Mouse (Mus musculus) hindbrain, embryonic 12.5 days (tissue): ENCODE results near the gene Crlf1. TPM values are rescaled to one million over a fixed set of nuclear protein-coding genes. Genes with fewer than 3 reads are reported as not detected.

Experiments used
- ATAC-seq: fragments of 200-750 bp; cut with Nextera tagmentation; 2 replicates; pipeline ENCODE4 v1.8.0; 2017; ENCODE audit warnings: moderate TSS enrichment; ENCODE audit not compliant: low FRiP score
- H3K27ac ChIP-seq: fragments of 300-500 bp; sonication (generic); 2 replicates; pipeline ENCODE4 v1.5.1; 2016; ENCODE audit warnings: mild to moderate bottlenecking
- H3K27me3 ChIP-seq: fragments of 300-500 bp; sonication (generic); 2 replicates; pipeline ENCODE4 v1.6.1; 2016; ENCODE audit warnings: mild to moderate bottlenecking
- H3K36me3 ChIP-seq: fragments of 300-500 bp; sonication (generic); 2 replicates; pipeline ENCODE4 v1.6.1; 2016; ENCODE audit warnings: mild to moderate bottlenecking
- H3K4me1 ChIP-seq: fragments of 300-500 bp; sonication (generic); 2 replicates; pipeline ENCODE4 v1.6.1; 2016
- H3K4me2 ChIP-seq: fragments of 300-500 bp; sonication (generic); replicated peaks from 2 replicates; pipeline ENCODE4 v1.6.1; 2016; ENCODE audit warnings: mild to moderate bottlenecking
- H3K4me3 ChIP-seq: fragments of 300-500 bp; sonication (generic); 2 replicates; pipeline ENCODE4 v1.5.1; 2016; ENCODE audit warnings: mild to moderate bottlenecking
- H3K9ac ChIP-seq: fragments of 300-500 bp; sonication (generic); 2 replicates; pipeline ENCODE4 v1.6.1; 2016; ENCODE audit warnings: mild to moderate bottlenecking, moderate library complexity
- H3K9me3 ChIP-seq: fragments of 300-500 bp; sonication (generic); replicated peaks from 2 replicates; pipeline ENCODE4 v1.6.1; 2016; ENCODE audit warnings: mild to moderate bottlenecking
- WGBS: fragments of 180-500 bp; shearing (Covaris S2); methylation state at CpG from one replicate; pipeline ENCODE4 v1.1.7; 2016; 5-methylcytosine and 5-hydroxymethylcytosine counted together
- polyA plus RNA-seq: library from polyadenylated mRNA; unstranded; fragments of >200 nt; fragmentation: Nextera tagmentation; extraction: Ambion mirVana; gene quantifications from 2 replicates; pipeline ENCODE4 v1.2.1, GENCODE M21; 2016

The Crlf1 gene
- polyA plus RNA-seq, 1 experiment from 2014 or later = 4.2 TPM

DNA sequence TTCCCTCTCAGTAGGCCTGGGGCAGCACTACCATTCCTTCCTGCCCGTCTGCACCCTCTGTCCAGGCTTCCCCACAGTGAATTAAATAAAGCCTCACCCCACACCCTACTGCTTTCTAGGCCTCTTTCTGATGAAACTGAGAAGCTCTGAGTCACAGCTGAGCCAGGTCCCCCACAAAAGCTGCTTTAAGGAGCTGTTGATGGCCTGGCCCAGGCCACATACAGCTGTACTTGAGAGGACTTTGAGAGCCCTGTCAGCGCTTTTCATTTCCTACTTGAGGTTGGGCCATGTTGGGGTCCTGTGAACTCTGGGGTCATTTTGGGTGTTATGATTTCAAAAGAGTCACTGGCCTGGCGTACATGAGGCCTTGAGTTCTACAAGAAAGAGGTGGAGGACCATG is 42.3 kb downstream of the Crlf1 start:
- peaks cover 65% of the 10 kb centered on the region for H3K36me3 ChIP-seq
- WGBS = 89% methylated on average over 3 of the region's 3 CpGs
- peaks cover 7% of the 10 kb centered on the region for H3K4me1 ChIP-seq
- no peak overlapping the region for H3K27ac ChIP-seq
- no peak overlapping the region for H3K4me3 ChIP-seq
- no peaks in the 10 kb centered on the region for H3K9me3 ChIP-seq
- H3K4me2 ChIP-seq = no peak overlapping the region
- H3K27me3 ChIP-seq = no peaks in the 10 kb centered on the region
- no peak overlapping the region for H3K9ac ChIP-seq
- no peak for ATAC-seq

- Histone ChIP-seq H3K4me1 (peaks cover 12% of the 10 kb centered on the region), H3K36me3 (peaks cover 62% of the 10 kb centered on the region), H3K4me3 (no peak overlapping the region), H3K27me3 (no peaks in the 10 kb centered on the region), H3K4me2 (no peak overlapping the region), H3K9me3 (no peaks in the 10 kb centered on the region), H3K9ac (no peak overlapping the region), H3K27ac (no peak overlapping the region)
- 82% methylated on average over 2 of the region's 2 CpGs for WGBS
- no peak for ATAC-seq
Observed at GRCm38 (mm10) chr8:70535701-70536100, 42.7 kb downstream of the Crlf1 start.

DNA sequence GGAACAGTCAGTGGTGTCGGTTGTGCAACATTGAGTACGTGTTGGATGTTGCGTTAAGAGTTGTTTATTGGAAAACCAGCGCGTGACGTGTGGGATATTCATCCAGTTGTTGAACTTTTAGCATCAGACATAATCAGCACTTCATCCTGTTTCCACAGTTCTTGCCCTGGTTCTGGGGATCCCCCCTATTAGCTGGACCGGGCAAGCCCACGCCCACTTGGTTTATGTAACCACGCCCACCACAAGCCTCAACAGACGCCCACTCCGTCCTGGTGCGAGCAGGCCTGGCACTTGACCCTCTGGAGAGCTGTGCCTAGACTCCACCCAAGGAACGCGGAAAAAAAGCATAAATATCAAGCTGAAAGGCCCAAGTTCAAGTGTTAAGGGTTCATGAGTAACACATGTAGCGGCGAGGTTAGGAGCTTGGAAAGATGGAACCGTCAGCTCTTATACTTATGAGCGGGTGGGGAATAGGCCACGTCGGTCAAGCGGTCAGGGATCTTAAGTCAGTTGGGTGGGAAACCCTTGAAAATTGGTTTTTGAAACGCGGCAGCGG is 45.1 kb downstream of the Crlf1 start:
- H3K36me3 ChIP-seq = peaks cover 38% of the 10 kb centered on the region
- no peaks in the 10 kb centered on the region for H3K9me3 ChIP-seq
- H3K4me2 ChIP-seq = peak overlapping the region; percentile 91
- H3K4me1 ChIP-seq = peaks cover 24% of the 10 kb centered on the region
- H3K4me3 ChIP-seq = peak overlapping the region; percentile 77
- peak; percentile 15; the same call in 1 of the 2 replicates for ATAC-seq
- H3K27ac ChIP-seq = peak overlapping the region; percentile 94
- 16% methylated on average over 24 of the region's 24 CpGs for WGBS
- 0 out of 2 replicates have a peak overlapping the region, but pooled peaks have one; percentile 88 for H3K9ac ChIP-seq
- no peaks in the 10 kb centered on the region for H3K27me3 ChIP-seq

DNA sequence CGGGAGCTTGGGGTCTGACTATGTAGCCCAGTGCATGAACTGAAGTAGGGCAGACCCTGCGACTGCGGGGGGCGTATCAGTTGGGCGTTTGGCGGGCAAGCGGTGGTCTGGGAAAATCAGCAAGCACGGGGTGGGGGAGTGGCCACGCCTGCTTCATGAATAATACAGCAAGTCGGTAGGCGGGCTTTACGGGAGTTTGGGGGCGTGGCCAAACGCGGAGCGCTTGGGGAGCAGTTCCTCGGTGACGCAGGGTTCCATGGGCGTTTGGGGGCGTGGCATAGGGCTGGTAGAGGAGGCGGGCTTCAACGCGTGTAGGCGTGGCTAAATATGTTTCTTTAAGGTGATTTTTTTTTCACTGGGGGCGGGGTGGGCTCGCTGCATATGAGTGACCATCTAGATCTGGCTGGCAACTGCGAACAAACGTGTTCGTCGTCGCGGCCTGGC is 45.7 kb downstream of the Crlf1 start:
- H3K27ac ChIP-seq = peak overlapping the region; percentile 94
- peaks cover 33% of the 10 kb centered on the region for H3K36me3 ChIP-seq
- peak; percentile 77 for ATAC-seq
- peaks cover 24% of the 10 kb centered on the region for H3K4me1 ChIP-seq
- under 1% methylated on average over 32 of the region's 32 CpGs for WGBS
- H3K4me3 ChIP-seq = peak overlapping the region; percentile 77
- H3K9me3 ChIP-seq = no peaks in the 10 kb centered on the region
- peak overlapping the region; percentile 91 for H3K4me2 ChIP-seq
- no peaks in the 10 kb centered on the region for H3K27me3 ChIP-seq
- peak overlapping the region; percentile 88 for H3K9ac ChIP-seq

GRCm38 (mm10) chr8:70539077-70539813 is 46.3 kb downstream of the Crlf1 start, which contains the start of gene Ell:
TSS of gene Ell (plus strand) at chr8:70539457.
- peak within 1 kb of the TSS; percentile 88 for H3K9ac ChIP-seq
- H3K4me1 ChIP-seq = peaks cover 28% of the 10 kb centered on the region
- peak within 1 kb of the TSS; percentile 91 for H3K4me2 ChIP-seq
- H3K27me3 ChIP-seq = no peaks in the 10 kb centered on the region
- no peaks in the 10 kb centered on the region for H3K9me3 ChIP-seq
- H3K36me3 ChIP-seq = peaks cover 27% of the 10 kb centered on the region
- 1% methylated on average over 57 of the region's 58 CpGs for WGBS
- peak; percentile 89 for ATAC-seq
- peak within 1 kb of the TSS; percentile 94 for H3K27ac ChIP-seq
- H3K4me3 ChIP-seq = peak within 1 kb of the TSS; percentile 77

DNA sequence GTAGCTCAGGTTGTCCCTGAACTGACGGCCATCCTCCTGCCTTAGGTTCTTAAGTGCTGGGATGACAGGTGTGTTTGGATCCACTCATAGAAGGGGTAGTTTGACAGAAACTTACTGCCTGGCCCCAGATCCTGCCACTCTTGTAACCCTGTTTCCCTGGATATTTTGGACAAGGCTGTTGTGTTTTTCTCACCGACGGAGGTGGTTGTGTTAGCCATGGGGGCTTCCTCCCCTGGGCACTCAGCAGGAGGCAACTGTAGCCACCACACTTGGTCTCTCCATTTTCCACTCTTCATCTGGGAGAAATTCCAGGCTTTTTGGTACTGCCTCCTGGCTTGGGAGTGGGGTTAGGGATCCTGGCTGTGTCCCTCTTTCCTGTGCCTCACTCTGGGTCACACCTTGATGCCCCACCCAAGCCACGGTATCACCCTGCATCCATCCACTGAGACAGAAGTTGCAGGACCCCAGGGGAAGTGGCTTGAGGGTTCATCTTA is 47.1 kb downstream of the Crlf1 start:
- H3K4me2 ChIP-seq = peak overlapping the region; percentile 91
- ATAC-seq = no peak
- peaks cover 29% of the 10 kb centered on the region for H3K4me1 ChIP-seq
- WGBS = 14% methylated on average over 4 of the region's 4 CpGs
- H3K9ac ChIP-seq = peak overlapping the region; percentile 88
- no peaks in the 10 kb centered on the region for H3K27me3 ChIP-seq
- no peaks in the 10 kb centered on the region for H3K9me3 ChIP-seq
- H3K36me3 ChIP-seq = peaks cover 18% of the 10 kb centered on the region
- H3K4me3 ChIP-seq = peak overlapping the region; percentile 77
- H3K27ac ChIP-seq = peak overlapping the region; percentile 94

DNA sequence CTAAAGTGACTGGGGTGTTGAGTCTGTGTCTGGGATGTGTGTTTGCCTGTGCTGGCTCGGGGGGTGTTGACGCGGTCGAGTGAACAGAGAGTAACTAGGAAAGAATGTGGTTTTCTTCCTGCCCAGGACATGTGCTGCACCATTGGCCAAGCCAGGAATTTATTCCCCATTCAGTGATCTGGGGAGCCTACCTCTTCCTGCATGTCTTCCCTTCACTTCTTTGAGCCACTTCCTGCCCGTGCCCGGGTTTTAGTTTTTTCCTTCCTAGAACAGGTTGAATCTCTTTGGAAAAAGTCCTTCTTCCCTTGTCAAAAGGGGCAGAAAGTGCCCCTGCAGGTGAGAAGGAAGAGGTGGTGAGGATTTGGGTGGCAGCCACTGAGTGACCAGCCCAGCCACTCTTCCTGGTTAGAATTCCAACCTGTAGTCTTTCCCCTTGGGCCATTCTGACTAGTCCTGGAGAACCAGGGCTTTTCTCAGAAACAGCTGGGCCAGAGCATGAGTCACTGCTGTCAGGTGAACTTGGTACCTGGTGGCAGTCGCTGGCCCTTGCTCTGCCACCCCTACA is 47.6 kb downstream of the Crlf1 start:
- peaks cover 29% of the 10 kb centered on the region for H3K4me1 ChIP-seq
- no peak for ATAC-seq
- H3K27ac ChIP-seq = no peak overlapping the region
- WGBS = 49% methylated on average over 7 of the region's 7 CpGs
- H3K27me3 ChIP-seq = no peaks in the 10 kb centered on the region
- peak overlapping the region; percentile 91 for H3K4me2 ChIP-seq
- H3K4me3 ChIP-seq = peak overlapping the region; percentile 77
- H3K9ac ChIP-seq = peak overlapping the region; percentile 88
- no peaks in the 10 kb centered on the region for H3K9me3 ChIP-seq
- peaks cover 13% of the 10 kb centered on the region for H3K36me3 ChIP-seq

- Histone ChIP-seq H3K4me3 (peak overlapping the region; percentile 77), H3K27me3 (no peaks in the 10 kb centered on the region), H3K9ac (0 out of 2 replicates have a peak overlapping the region, but pooled peaks have one; percentile 88), H3K36me3 (peaks cover 10% of the 10 kb centered on the region; the same call in 1 of the 2 replicates), H3K9me3 (no peaks in the 10 kb centered on the region), H3K27ac (no peak overlapping the region), H3K4me2 (peak overlapping the region; percentile 91), H3K4me1 (peaks cover 29% of the 10 kb centered on the region)
- WGBS = 87% methylated on average over 5 of the region's 5 CpGs
- ATAC-seq = no peak
Observed at GRCm38 (mm10) chr8:70541081-70541480, 48.1 kb downstream of the Crlf1 start.

DNA sequence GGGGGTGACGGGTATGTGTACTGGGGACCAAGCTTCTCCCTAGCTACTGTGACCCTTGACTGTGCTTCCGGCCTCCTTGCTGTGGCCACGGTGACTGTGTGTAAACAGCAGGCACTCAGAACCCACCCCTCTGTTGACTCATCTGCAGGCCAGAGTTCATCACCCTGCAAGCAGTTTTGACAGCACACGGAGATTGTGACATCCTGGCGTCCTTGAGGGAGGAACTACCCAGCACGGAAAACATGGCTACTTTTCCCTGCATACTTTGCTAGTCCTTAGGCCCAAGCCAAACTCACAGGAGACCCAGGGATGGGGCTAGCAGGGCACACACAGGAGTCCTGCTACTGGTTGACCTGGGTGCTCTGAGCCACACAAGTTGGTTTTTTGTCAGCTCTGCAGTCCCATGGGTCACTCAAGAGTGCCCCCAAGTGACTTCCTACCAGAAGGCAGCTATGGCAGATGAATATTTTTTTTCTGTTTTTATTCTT is 51.3 kb downstream of the Crlf1 start:
- Histone ChIP-seq H3K27ac (no peak overlapping the region), H3K36me3 (no peaks in the 10 kb centered on the region), H3K4me2 (no peak overlapping the region), H3K9ac (no peak overlapping the region), H3K27me3 (no peaks in the 10 kb centered on the region), H3K4me1 (peaks cover 26% of the 10 kb centered on the region), H3K4me3 (no peak overlapping the region), H3K9me3 (no peaks in the 10 kb centered on the region)
- ATAC-seq = no peak
- 68% methylated on average over 6 of the region's 6 CpGs for WGBS

DNA sequence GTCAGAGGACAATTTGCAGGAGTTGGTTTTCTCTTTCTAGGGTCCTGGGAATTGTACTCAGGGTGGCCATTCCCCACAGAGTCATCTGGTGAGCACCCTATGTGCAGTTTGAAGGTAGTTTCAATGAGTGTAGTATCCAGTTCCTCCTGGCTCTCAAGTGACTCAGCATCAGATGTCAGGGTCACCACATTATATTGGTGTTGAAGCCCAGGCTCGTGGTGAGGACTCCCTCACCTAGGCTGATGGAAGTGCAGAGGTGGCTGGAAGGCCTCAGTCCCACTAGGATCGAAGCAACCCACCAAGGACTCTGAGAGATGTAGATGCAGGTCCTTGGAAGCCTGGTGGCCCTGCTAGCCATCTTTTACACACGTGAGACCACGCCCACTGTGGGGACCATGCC is 53.5 kb downstream of the Crlf1 start:
- 91% methylated on average over 4 of the region's 4 CpGs for WGBS
- no peaks in the 10 kb centered on the region for H3K36me3 ChIP-seq
- H3K4me3 ChIP-seq = no peak overlapping the region

DNA sequence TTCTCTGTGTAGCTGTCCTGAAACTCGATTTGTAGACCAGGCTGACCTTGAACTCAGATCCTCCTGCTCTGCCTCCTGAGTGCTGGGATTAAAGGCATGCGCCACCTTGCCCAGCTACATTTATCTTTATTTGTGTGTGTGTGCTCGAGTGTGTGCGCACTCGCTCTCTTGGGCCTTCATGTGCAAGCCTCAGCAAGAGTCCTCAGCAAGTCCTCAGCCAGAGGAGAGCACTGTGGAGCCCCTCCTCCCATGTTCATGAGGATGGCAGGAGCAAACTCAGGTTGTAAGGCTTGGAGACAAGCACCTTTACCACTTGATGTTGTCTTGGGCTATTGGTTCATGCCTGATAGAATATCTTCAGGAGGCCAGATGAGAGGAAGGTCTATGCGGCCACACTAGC is 54.8 kb downstream of the Crlf1 start:
- no peak overlapping the region for H3K4me2 ChIP-seq
- H3K9me3 ChIP-seq = no peaks in the 10 kb centered on the region
- H3K4me1 ChIP-seq = peaks cover 8% of the 10 kb centered on the region
- no peaks in the 10 kb centered on the region for H3K36me3 ChIP-seq
- no peak overlapping the region for H3K4me3 ChIP-seq
- 89% methylated on average over 6 of the region's 6 CpGs for WGBS
- no peaks in the 10 kb centered on the region for H3K27me3 ChIP-seq
- ATAC-seq = no peak
- H3K27ac ChIP-seq = no peak overlapping the region
- H3K9ac ChIP-seq = no peak overlapping the region

More for the DNA sequence above, 53.5 kb downstream of the Crlf1 start:
- no peak overlapping the region for H3K9ac ChIP-seq
- H3K4me1 ChIP-seq = peaks cover 10% of the 10 kb centered on the region
- ATAC-seq = no peak
- no peaks in the 10 kb centered on the region for H3K9me3 ChIP-seq
- H3K27ac ChIP-seq = no peak overlapping the region
- no peak overlapping the region for H3K4me2 ChIP-seq
- no peaks in the 10 kb centered on the region for H3K27me3 ChIP-seq
